Mouse (Mus musculus) heart, embryonic 16.5 days (tissue): ENCODE measurements around the gene Sorl1. TPM values are rescaled to one million over a fixed set of nuclear protein-coding genes. Genes with fewer than 3 reads are reported as not detected.

Experiments used
- ATAC-seq: fragments of 200-750 bp; cut with Nextera tagmentation; replicated peaks from 2 replicates; pipeline ENCODE4 v1.8.0; 2017; ENCODE audit warnings: moderate number of reproducible peaks; ENCODE audit not compliant: insufficient read depth, low FRiP score; ENCODE audit errors: extremely low read depth
- H3K27ac ChIP-seq: fragments of 300-500 bp; sonication (generic); 2 replicates; pipeline ENCODE4 v1.5.1; 2014; ENCODE audit warnings: mild to moderate bottlenecking, low read length, control low read depth, moderate library complexity
- H3K27me3 ChIP-seq: fragments of 300-500 bp; sonication (generic); 2 replicates; pipeline ENCODE4 v1.6.1; 2014; ENCODE audit warnings: low read length, mixed read lengths; ENCODE audit not compliant: control insufficient read depth, insufficient read depth
- H3K36me3 ChIP-seq: fragments of 300-500 bp; sonication (generic); 2 replicates; pipeline ENCODE4 v1.6.1; 2014; ENCODE audit not compliant: control insufficient read depth, insufficient read depth
- H3K4me1 ChIP-seq: fragments of 300-500 bp; sonication (generic); 2 replicates; pipeline ENCODE4 v1.6.1; 2014; ENCODE audit warnings: low read length, mixed read lengths; ENCODE audit not compliant: control insufficient read depth, insufficient read depth
- H3K4me2 ChIP-seq: fragments of 300-500 bp; sonication (generic); 2 replicates; pipeline ENCODE4 v1.6.1; 2014; ENCODE audit warnings: low read depth, mild to moderate bottlenecking, control low read depth, low read length
- H3K4me3 ChIP-seq: fragments of 300-500 bp; sonication (generic); 2 replicates; pipeline ENCODE4 v1.5.1; 2014; ENCODE audit warnings: mild to moderate bottlenecking, control low read depth, low read length
- H3K9ac ChIP-seq: fragments of 300-500 bp; sonication (generic); 2 replicates; pipeline ENCODE4 v1.6.1; 2014; ENCODE audit warnings: low read length, control low read depth
- H3K9me3 ChIP-seq: fragments of 300-500 bp; sonication (generic); replicated peaks from 2 replicates; pipeline ENCODE4 v1.6.1; 2016; ENCODE audit warnings: low read length; ENCODE audit not compliant: control insufficient read depth
- WGBS: fragments of 180-500 bp; shearing (Covaris S2); extraction: QIAGEN DNeasy Blood & Tissue Kit; methylation state at CpG from one replicate; pipeline ENCODE4 v1.1.7; 2014; 5-methylcytosine and 5-hydroxymethylcytosine counted together
- polyA plus RNA-seq: library from polyadenylated mRNA; unstranded; fragments of >200 nt; fragmentation: Nextera tagmentation; extraction: Ambion mirVana; gene quantifications from 2 replicates; pipeline ENCODE4 v1.2.1, GENCODE M21; 2015

Sorl1 gene
- polyA plus RNA-seq, 1 experiment from 2014 or later = 2.2 TPM

DNA sequence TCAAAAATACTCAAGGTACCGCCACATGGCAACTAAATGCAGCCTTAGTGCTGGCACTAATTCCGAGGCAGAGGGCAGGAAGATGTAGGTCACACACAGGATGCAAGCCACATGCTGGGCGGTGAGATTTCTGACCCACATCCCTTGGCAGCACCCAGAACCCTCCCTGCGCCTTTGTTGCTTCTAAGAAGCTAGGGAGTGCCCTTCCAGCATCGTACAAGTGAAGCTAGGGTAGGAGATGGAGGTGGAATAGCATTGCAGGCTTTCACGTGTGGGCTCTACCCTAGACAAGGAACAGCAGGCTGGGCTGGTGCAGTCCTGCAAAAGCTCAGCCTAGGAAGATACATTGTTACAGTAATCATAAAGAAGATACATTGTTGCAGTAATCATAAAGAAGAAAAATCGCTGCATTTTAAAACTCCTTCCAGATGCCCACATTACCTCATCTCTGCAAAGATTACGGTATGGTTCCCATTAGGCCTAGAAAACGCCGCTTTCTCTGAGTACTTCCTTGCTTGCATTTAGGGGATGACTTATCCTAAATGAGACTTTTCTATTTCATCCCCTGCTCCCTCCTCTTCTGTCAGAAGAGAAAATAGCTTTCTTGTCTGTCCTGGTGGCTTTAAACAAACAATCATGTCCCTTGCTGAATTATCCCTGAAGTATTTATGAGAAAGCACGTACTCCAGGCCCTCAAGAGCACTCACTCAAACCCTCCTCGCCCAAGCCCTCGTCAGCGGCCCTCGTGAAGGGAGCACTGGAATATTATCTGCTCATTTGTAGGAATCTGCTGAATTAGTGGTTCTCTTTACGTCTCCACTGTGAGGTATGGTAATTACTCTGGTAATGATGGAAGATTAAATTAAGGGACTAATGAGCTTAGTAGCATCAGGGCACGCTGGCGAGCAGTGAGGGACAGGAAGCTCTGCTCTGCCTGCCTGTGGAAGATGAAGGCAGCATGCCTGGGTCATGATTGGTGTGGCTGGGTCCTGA lies 84.8 kb downstream of the Sorl1 start:
- H3K9me3 ChIP-seq = no peaks in the 10 kb centered on the region

DNA sequence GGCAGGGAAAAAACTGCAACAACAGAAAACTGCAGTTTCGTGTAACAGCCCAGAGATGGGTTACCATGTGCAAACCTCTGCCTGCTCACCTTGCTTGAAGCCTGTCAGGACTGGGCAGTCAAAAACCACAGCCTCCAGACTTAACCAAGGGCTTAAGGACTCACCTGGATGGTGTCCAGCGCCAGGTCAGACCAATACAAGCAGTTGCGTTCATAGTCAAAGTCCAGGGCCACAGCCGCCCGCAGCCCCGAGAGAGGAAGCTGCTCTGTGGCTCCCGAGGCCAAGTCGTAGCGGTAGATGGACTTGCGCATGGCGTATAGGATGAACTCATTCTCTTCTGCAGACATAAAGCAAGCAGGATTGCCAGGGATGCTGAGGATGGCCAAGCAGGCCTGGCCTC lies 87.2 kb downstream of the Sorl1 start:
- no peak overlapping the region for H3K27ac ChIP-seq
- no peaks in the 10 kb centered on the region for H3K4me1 ChIP-seq
- H3K9ac ChIP-seq = no peak overlapping the region
- no peak for ATAC-seq
- H3K36me3 ChIP-seq = no peaks in the 10 kb centered on the region
- H3K4me2 ChIP-seq = no peak overlapping the region
- H3K4me3 ChIP-seq = no peak overlapping the region
- H3K9me3 ChIP-seq = no peaks in the 10 kb centered on the region
- 88% methylated on average over 11 of the region's 11 CpGs for WGBS
- no peaks in the 10 kb centered on the region for H3K27me3 ChIP-seq

More for the DNA sequence above, 84.8 kb downstream of the Sorl1 start:
- Histone ChIP-seq H3K4me3 (no peak overlapping the region), H3K9ac (no peak overlapping the region), H3K27ac (no peak overlapping the region), H3K27me3 (no peaks in the 10 kb centered on the region), H3K36me3 (no peaks in the 10 kb centered on the region), H3K4me2 (no peak overlapping the region), H3K4me1 (no peaks in the 10 kb centered on the region)
- 71% methylated on average over 18 of the region's 18 CpGs for WGBS
- ATAC-seq = no peak

DNA sequence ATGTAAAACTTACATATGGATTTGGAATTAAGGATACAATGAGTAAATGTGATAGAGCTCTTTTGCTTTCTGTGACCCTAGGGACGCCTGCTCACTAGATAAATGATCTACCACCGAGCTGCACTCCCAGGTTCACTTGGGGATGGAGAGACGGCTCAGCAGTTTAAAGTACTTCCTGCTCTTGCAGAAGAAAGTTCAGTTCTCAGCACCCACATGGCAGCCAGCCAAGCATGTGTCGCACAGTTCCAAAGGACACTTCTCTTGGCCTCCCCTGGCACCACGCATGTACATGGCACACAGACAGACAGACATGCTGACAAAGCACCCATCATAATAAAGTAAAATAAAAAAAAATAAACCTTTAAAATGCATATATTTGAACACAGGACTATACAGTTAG lies 88.1 kb downstream of the Sorl1 start:
- Histone ChIP-seq H3K4me2 (no peak overlapping the region), H3K9me3 (no peaks in the 10 kb centered on the region), H3K27me3 (no peaks in the 10 kb centered on the region), H3K4me1 (no peaks in the 10 kb centered on the region), H3K4me3 (no peak overlapping the region), H3K9ac (no peak overlapping the region), H3K36me3 (no peaks in the 10 kb centered on the region), H3K27ac (no peak overlapping the region)
- ATAC-seq = no peak
- WGBS = 37% methylated on average over 5 of the region's 5 CpGs

- no peaks in the 10 kb centered on the region for H3K4me1 ChIP-seq
- H3K9me3 ChIP-seq = no peaks in the 10 kb centered on the region
- no peak overlapping the region for H3K4me3 ChIP-seq
- no peaks in the 10 kb centered on the region for H3K36me3 ChIP-seq
- no peak overlapping the region for H3K9ac ChIP-seq
- no peak overlapping the region for H3K27ac ChIP-seq
- no peak overlapping the region for H3K4me2 ChIP-seq
- no peaks in the 10 kb centered on the region for H3K27me3 ChIP-seq
- 56% methylated on average over 12 of the region's 12 CpGs for WGBS
- ATAC-seq = no peak
Observed at GRCm38 (mm10) chr9:42035213-42035765, 88.8 kb downstream of the Sorl1 start.

- no peak overlapping the region for H3K4me3 ChIP-seq
- H3K4me2 ChIP-seq = 0 out of 2 replicates have a peak overlapping the region, but pooled peaks have one; percentile 29
- H3K4me1 ChIP-seq = no peaks in the 10 kb centered on the region
- H3K27ac ChIP-seq = no peak overlapping the region
- H3K36me3 ChIP-seq = no peaks in the 10 kb centered on the region
- no peaks in the 10 kb centered on the region for H3K27me3 ChIP-seq
- H3K9ac ChIP-seq = no peak overlapping the region
- WGBS = 59% methylated on average over 9 of the region's 9 CpGs
- H3K9me3 ChIP-seq = no peaks in the 10 kb centered on the region
- no peak for ATAC-seq
Observed at GRCm38 (mm10) chr9:42034116-42034520, 90.0 kb downstream of the Sorl1 start.

DNA sequence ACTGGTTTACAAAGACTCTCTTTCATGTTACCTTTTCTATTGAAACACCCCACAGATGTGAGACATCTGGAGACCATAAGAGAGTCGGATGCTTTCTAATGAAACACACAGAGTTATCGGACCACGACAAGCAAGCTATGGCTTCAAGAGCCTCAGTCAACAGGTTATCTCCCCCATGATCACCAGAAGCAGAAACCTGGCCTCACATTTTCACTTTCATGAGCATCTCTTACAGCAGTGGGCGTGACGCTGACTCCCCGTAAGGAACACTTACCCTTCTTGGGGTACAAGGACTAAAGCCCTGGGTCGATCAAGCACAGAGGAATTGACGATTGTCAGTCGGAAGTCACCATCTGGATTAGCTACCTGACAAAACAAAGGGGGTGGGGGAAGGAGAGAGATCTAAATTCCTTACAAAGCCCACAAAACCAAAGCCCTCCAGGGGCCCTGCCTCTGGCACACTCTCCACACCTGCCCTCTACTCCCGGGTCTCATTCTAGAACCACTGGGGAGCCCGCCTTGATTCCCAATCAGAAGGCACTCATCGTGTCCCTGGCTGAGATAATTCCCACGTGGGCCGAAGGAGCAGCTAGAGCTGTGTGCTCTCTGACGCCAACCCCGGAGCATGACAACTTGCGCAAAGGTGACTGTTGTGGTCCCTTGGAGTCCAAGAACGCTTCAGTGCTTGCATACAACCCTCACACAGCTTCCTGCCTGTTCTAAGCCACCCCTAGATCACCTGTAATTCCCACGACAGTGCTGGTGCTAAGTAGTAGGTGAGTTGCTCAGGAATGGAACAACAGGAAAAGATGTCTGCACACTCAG lies 90.6 kb downstream of the Sorl1 start:
- Histone ChIP-seq H3K27ac (no peak overlapping the region), H3K4me1 (no peaks in the 10 kb centered on the region), H3K4me2 (0 out of 2 replicates have a peak overlapping the region, but pooled peaks have one; percentile 29), H3K36me3 (no peaks in the 10 kb centered on the region), H3K9me3 (no peaks in the 10 kb centered on the region), H3K27me3 (no peaks in the 10 kb centered on the region), H3K9ac (no peak overlapping the region), H3K4me3 (no peak overlapping the region)
- 71% methylated on average over 19 of the region's 19 CpGs for WGBS
- no peak for ATAC-seq

GRCm38 (mm10) chr9:42032419-42032818 lies 91.7 kb downstream of the Sorl1 start:
- Histone ChIP-seq H3K9ac (no peak overlapping the region), H3K4me3 (no peak overlapping the region), H3K4me1 (no peaks in the 10 kb centered on the region), H3K27me3 (no peaks in the 10 kb centered on the region), H3K27ac (no peak overlapping the region), H3K9me3 (no peaks in the 10 kb centered on the region), H3K36me3 (no peaks in the 10 kb centered on the region), H3K4me2 (no peak overlapping the region)
- no peak for ATAC-seq
- WGBS = 52% methylated on average over 9 of the region's 9 CpGs

DNA sequence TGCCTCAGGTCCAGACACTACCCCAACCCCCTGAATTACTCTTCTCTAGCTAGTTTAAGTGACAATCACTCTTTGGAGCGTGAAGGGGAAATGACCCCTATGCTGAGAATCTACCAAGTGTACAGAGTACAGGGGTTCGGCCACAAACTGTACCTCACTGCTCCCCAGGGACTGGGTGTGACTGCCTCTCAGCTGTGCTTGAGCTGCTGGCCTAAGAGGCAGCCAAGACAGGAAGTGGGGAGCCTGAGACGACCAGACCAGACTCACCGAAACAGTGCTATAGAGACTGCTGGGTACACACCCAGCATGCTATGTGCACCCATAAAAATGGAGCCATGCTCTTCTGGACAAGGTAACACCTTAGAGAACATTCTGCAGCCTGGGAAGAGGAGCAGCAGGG lies 95.3 kb downstream of the Sorl1 start:
- Histone ChIP-seq H3K4me1 (no peaks in the 10 kb centered on the region), H3K36me3 (no peaks in the 10 kb centered on the region), H3K27ac (no peak overlapping the region), H3K27me3 (no peaks in the 10 kb centered on the region), H3K4me3 (no peak overlapping the region), H3K9me3 (no peaks in the 10 kb centered on the region), H3K4me2 (no peak overlapping the region), H3K9ac (no peak overlapping the region)
- ATAC-seq = no peak
- 57% methylated on average over 4 of the region's 4 CpGs for WGBS
